Mouse (Mus musculus) gonadal fat pad, adult 2 months (tissue): ENCODE data around the gene Crtc2. TPM values are rescaled to one million over a fixed set of nuclear protein-coding genes. Genes with fewer than 3 reads are reported as not detected.
"Not testable (repeated sequence)": the region's sequence is repeated elsewhere in the genome, so short reads cannot be mapped to it uniquely, and the experiment has no call there.

Source experiments
- DNase-seq: peaks from one replicate; pipeline ENCODE4 v3.0.0-alpha.2; 2012; ENCODE audit warnings: low read depth
- polyA plus RNA-seq: library from polyadenylated mRNA; depleted of rRNA; stranded (reverse); fragments of >200 nt; gene quantifications from 2 replicates; pipeline ENCODE4 v1.2.3, GENCODE M21; 2012

The Crtc2 gene
- polyA plus RNA-seq, 1 experiment = 52.1 TPM

DNA sequence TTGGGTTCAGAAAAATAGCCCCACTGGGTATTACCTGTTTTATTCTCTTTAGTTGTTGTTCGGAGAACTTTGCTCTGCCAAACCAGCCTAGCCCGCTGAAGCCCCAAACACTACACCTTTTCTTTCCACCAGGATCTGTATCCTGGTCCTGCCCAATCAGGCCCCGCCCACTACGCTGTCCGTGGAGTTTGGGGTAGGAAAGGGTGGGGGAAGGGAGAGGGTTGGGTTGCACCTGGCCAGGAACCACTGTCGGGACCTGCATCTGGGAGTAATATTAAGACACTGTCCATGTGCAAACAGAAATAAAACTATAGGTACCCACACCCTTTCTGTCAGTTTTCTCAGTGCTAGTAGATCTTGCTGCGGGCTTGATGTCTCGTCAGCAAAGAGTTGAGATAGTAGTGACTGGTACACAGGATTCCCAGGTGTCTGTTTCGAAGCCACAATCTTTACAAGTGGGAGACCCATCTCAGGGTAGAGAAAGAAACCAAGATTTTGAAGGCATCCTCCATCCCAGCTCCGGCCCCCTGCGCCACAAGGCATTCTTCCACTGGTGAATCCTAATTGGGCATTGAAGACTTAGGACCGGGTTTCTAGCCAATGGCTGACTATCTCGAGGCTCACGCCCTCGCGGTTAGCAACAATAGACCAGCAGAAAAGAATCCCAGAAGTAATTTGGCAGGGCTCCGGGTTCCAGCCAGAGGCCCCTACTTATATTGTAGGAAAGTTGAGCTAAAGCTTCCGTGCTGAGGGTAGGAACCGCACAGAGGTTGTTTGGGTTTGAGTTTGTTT lies 10.8 kb upstream of the Crtc2 start, which contains the start of gene Creb3l4:
TSS of gene Creb3l4 (minus strand) at position 529 of the 792 bp plus-strand sequence.
- DNase-seq = no peak

DNA sequence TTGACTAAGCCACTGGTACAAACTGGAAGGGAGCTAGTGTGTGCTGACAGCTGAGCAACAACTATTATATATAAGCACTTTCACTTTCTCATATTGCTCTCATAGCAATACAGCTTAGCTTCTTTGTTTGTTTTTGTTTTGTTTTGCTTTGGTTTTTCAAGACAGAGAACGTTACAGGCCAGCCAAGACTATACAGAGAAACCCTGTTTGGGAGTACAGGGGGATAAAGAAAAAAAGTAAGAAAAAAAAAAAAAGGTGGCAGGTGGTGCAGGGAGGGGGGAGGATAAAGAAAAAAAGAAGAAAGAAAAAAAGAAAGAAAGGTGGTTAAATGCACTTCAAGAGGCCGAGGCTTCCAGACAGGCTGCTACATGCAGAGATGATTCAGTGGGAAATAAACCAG lies 8.6 kb upstream of the Crtc2 start:
- DNase-seq = no peak

DNA sequence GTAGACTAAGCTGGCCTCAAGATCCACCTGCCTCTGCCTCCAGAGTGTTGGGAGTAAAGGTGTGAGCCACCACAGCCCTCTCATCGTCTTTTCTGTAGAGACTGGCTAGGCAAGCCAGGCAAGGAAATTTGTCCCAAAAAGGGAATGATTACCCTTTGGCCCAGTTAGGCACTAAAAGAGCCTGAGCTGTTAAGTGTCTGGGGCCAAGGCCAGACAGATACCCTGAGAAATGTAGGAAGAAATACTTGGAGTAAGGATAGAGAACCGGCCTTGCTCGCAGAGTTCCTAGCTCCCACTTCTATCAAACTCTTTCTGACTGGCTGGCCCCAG lies 6.4 kb upstream of the Crtc2 start:
- no peak for DNase-seq

DNA sequence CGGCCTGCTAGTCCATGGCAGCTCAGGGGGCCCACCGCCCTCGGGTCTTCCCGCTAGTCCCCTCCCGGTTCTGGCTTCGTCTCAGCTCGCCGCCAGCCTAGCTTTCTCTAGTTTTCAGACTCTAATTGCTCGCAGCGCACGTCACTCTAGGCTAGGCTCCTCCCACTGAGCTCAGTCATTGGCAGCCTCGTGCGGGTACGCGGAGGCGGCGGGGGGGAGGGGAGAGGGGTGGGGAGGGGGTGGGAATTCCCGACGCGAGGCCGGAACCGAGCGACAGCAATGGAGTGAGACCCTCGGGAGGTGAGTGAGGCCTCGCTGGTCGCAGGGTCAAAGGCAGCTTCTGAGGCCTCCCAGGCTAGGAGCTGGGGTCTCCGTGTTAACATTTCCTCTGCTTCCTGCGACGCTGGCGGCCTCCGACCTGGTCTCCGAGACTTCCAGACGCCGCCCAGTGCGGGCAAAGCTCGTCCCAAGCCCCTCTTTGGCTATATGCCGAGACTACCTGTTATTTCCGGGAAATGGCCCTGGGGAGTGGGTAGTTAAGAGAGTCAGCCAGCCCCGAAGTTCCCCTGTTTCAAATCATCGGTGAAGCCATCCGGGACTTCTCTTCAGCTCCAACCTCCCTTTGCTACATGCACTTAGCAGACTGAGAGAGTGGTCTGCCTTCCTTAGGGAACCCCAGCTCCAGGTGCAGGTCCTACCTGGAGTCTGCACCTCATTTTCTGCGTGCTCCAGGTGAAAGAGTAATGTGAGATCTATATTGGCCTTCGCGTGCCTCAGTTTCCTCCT lies 5.8 kb upstream of the Crtc2 start, which contains the start of gene Slc39a1:
TSS of gene Slc39a1 (plus strand) at position 213 of the 786 bp plus-strand sequence.
- DNase-seq = no peak

DNA sequence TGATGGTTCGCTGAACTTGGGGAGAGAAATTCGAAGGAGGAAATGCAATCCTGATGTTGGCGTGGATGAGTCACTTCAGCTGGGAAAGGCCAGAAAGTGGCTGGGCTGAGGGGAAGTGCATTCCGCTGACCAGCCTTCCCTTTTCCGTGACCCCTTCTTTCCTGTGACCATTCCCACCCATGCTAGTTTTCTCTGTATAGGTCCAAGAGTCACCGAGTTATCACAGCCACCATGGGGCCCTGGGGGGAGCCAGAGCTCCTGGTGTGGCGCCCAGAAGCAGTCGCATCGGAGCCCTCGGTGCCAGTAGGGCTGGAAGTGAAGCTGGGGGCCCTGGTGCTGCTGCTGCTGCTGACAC lies 5.2 kb upstream of the Crtc2 start:
- DNase-seq = no peak

DNA sequence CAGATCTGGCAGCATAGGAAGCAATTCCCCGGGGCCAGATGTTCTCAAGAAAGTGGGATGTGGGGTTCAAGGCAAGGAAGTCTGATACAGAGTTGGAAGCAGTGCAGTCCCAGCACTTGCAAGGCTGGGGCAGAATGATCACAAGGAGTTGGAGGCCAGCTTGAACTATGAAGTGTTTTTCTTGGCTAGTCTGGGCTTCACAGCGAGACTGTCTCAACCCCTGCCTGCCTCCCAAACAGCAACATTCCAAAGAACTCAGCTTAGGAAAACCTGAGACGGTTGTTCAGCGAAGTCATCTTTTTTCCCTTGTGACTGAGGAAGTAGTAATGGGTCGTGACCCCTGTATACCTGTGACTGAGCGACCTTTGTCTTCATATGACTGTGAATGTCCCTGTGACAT lies 3.2 kb upstream of the Crtc2 start:
- DNase-seq = no peak

DNA sequence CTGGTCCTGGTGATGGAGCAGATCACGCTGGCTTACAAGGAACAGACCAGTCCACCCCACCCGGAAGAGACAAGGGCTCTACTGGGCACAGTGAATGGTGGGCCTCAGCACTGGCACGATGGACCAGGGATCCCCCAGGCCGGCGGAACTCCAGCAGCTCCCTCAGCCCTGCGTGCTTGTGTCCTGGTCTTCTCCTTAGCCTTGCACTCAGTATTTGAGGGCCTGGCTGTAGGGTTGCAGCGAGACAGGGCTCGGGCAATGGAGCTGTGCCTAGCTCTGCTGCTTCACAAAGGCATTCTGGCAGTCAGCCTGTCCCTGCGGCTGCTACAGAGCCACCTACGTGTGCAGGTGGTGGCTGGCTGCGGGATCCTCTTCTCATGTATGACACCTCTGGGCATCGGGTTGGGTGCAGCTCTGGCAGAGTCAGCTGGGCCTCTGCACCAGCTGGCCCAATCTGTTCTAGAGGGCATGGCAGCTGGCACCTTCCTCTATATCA lies 2.2 kb upstream of the Crtc2 start:
- not testable (repeated sequence) for DNase-seq

DNA sequence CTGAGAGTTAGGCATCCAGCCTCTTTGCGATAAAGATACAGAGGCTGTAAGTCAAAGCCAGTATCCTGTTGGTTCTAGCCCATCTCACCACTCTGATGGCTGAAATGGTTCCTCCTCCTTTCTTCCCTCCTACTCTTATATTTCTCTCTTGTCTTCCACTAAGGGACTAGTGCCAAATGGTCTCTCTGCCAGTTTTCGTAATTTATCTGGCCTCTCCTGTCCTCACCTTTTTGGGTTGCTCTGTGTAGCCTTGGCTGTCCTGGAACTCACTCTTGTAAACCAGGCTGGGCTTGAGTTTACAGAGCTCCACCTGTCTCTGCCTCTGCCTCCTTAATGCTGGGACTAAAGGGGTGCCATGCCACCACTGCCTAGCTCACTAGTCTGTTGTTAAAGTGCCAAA lies 1.3 kb upstream of the Crtc2 start:
- DNase-seq = not testable (repeated sequence)

DNA sequence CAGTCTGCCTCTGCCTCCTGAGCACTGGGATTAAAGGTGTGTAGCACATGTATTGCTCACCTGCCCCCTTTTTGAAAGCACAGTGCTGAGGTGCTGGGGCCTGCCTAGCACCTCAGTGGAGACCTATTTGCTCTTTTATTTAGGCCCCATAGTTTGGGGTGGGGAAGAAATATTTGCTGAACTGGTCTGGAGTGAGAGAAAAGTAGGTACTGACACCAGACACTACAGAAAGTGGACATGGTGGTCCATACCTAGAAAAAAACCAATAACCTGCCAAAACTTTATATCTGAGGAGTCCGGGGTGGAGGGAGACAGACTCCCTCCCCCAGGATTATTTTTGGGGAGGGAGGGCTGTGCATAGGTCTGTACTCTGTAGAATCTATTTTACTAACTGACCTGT lies 789 bp upstream of the Crtc2 start:
- not testable (repeated sequence) for DNase-seq

DNA sequence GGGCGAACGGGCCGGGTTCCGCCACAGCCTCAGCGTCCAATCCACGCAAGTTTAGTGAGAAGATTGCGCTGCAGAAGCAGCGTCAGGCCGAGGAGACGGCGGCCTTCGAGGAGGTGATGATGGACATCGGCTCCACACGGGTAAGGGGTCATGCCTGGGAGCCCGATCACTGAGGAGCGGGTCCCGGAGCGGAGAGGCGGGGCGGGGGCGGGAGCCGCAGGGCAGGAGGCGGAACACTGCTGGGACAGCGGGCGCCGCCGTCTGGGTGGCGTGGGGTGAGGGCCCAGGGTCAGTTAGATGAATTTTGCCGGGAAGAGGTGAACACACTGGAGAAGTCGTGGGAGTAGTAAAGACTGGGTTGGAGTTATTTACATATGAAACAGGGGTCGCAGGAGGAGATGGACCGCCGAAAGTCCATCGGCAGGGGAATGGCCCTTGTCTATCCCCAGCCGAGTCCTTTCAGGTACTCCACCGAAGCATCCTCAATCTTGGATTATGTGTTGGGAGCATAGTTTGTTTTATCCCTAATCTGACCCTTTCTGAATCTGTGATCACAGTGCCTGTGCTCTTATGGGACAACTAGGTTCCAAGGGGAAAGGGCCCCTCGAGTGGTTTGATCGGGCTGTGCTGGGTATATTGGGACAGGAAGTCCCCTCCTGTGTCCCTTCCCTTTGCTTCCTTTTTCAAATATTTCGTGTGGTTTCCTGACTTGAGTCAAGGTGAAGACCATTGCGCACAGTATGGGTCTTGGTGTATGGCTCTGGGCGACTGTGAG lies 643 bp downstream of the Crtc2 start:
- DNase-seq = no peak

DNA sequence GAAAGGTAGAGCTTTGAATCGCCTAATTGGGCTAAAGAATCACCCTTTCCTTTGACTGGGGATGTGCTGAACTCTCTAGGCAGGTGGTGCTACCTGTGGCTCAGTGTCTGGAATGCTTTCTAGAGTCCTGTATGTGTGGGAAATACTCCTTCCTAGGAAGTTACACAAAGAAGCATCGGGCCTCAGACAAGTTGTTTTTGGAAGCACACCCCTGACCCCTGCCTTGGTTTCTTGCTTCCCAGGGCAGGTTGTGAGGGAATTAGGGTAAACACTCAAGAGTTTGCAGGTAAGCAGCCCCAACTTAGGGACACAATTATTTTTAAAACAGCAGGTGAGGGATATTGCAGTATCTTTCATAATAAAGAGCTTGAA lies 1.2 kb downstream of the Crtc2 start:
- DNase-seq = no peak

DNA sequence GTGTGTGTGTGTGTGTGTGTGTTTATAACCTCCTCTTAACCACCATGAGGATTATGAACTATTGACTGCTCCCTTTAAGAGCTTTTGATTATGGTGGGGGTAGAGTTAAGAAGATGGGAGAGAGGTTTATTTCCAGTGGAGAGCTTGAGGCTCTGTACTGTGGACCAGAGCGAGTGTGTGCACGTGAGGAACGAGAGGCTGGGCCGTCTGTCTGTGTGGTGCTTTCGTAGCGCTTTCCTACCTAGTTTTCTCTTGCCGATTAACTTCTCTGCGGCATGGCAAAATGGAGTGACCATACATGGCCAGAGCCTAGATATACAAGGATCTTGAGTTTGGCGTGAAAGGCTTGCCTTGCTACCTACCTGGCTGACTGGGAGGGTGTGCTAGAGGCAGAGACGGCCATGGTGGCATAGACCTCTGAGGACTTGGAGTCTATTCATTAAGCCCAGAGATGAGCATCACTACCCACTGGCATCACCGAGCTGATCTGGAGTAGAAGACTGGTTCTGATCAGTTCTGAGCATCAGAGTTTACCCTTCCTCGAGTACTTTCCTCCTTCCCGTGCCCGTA lies 1.9 kb downstream of the Crtc2 start:
- DNase-seq = no peak

DNA sequence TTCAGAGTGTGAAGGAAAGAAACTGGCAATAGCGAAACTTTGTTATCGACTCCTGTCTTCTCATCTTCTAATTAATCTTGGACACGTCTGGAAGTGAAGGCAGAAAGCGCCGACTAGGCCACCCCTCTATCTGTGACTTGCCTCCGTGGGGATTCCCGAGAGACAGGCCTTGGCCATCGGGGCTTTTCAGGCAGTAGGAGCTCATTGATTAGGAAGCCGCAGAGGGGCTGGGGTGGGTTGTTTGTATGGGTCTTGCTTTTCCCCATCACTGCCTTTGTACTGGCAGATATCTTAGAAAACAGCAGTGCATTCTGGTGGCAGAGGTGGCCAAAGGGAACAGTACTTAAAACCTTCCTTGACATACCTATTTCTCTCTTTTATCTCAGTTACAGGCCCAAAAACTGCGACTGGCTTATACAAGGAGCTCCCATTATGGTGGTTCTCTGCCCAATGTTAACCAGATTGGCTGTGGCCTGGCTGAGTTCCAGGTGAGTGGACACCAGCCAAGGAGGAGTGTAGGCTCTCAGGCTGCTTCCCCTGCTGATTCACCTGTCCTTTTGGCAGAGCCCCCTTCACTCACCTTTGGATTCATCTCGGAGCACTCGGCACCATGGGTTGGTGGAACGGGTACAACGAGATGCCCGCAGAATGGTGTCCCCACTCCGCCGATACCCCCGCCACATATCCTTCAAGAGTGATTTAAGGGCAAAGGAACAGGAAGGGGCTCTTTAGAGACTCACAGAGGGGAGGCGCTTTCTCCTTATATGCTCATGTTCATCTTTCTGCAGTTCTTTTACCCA lies 3.0 kb downstream of the Crtc2 start:
- DNase-seq = no peak

DNA sequence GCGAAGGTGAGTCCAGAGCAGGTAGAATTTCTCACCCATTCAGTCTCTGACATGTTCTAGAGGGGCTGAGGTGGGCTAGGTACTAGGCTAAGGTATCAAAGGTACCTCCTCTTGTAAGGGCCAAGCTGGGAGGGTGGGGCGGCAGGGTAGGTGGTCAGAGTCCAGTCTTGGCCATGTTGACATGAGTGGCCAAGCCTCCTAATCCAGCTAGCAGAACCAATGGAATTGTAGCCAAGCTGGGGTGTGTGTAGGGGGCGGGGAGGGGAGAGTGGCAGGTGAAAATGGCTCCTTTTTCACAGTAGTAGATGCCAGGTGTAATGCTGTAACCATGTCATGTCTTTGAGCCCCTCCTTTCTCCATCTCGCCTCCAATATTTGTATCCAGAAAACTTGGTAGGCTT lies 4.6 kb downstream of the Crtc2 start:
- no peak for DNase-seq

DNA sequence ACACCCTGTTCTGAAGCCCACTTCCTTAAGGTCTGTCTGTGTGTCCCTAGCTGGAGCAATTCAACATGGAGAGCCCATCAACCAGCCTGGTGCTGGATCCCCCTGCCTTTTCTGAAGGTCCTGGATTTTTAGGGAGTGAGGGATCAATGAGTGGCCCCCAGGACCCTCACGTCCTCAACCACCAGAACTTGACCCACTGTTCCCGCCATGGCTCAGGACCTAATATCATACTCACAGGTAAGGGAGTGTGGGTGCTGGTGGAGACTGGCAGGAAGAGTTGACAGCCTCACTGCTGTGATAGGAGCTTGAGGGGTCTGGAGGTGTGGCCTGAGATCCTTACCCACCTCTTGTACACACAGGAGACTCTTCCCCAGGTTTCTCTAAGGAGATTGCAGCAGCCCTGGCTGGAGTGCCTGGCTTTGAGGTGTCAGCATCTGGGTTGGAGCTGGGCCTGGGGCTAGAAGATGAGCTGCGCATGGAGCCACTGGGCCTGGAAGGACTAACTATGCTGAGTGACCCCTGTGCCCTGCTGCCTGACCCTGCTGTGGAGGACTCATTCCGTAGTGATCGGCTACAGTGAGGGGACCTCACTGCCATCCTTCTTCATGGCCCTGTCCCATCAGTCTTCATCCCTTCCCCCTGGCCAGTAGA lies 9.3 kb downstream of the Crtc2 start:
- no peak for DNase-seq

DNA sequence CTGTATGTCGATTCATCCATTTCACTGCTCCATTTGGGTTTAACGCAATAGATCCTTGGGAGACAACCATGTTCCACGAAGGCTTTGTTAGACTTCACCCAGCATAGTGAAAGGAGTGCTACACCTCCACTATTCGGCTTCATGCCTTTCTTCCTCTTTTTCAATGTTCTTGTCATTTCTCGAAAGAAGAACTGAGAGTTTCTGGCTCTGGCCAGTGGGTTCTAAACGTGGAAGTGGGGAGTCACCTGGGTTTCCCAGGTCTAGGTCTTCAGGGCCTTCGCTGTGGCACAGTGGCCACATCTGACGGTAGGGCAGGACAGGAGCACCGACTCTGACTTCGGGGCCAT lies 10.7 kb downstream of the Crtc2 start:
- DNase-seq = no peak

DNA sequence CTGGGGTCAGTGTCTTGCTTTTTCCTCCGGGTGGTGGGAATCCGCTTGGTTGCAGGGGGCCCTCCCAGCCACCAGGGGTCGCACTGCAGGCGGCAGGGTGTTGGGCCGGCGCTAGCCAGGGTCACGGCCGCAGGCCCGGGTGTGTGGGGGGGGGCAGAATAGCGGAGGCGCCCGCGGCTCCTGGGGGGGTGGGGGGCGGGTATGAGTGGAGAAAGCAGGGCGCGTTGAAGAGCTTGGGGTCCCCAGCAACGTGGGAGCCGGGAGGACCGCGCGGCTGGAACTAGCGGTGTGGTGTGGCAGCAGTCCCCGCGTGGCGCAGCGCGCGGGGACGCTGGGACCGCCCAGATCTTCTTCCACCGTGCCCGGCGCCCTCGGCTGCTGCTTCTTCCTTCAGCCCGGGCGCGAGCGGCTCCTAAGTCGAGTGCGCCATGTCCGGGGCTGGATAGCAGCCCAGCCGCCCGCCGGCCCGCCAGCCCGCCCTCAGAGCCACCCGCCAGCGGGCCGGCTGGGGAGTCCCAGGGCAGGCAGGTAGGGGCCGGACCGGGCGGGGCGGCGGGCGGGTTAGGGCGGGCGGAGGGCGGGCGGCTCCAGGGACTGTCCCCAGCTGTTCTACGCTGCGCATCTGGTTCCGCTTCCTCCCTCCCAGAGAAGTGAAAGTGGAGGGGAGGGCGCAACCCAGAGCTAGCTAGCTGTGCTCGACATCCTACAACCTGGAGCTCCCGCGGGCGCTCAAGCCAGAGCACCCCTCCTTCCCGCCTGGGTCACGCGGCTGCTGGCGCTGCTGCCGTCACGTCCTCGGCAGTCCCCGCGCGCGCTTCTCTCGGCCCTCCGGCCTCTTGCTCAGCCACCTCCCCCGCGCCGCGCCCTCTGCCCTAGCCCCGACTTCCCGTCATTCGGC lies 11.3 kb downstream of the Crtc2 start, which contains the start of gene Dennd4b:
TSS of gene Dennd4b (plus strand) at position 152 of the 898 bp plus-strand sequence.
- DNase-seq = no peak

DNA sequence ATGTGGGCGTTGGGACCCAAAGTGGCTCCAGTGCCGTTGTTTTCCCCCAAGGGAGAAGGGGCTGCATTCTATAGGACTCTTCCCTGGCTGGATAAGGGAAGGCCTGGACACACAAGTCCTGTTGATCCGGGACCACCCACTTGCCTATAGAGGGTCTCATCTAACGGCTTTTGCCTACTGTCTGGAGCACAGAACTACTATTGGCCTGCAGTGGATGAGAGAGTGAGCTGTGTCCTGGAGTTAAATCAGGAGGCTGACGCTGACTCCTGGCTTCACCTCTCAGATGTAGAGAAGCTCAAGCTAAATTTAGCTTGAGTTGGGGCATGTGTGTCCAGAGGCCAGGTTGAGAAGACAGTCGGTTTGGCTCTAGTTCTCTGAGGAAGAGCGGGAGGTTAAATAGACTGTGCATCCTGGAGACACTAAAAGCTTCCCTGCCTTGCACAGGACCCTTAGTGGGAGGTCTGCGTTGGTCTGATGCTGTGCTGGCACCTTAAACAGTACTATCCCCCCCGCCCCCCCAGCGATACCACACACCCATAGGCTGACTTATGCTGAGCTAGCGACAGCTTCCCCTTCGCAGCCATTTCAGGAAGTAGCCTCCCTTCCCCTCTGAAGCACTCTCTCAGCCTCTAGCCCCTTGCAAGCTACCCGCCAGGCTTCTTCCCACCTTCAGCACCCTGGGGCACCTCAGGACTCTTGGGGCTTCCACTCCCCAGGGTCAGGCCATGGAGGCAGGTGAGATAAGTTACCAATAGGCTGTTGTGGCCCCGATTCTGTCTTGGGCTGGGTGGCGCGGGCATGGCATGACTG lies 12.2 kb downstream of the Crtc2 start:
- no peak for DNase-seq
